Mouse (Mus musculus) megakaryocyte, embryonic 14.5 days (primary cell): ENCODE measurements around the gene Col23a1.

ENCODE experiments used
- FLI1 ChIP-seq: IDR thresholded peaks from 2 replicates; pipeline ENCODE4 v1.6.1; 2012; ENCODE audit warnings: low read length, inconsistent platforms, mixed read lengths
- GATA1 ChIP-seq: IDR thresholded peaks from 3 replicates; pipeline ENCODE4 v1.6.1; 2012; ENCODE audit warnings: mixed read lengths, low read length, inconsistent platforms, borderline replicate concordance

DNA sequence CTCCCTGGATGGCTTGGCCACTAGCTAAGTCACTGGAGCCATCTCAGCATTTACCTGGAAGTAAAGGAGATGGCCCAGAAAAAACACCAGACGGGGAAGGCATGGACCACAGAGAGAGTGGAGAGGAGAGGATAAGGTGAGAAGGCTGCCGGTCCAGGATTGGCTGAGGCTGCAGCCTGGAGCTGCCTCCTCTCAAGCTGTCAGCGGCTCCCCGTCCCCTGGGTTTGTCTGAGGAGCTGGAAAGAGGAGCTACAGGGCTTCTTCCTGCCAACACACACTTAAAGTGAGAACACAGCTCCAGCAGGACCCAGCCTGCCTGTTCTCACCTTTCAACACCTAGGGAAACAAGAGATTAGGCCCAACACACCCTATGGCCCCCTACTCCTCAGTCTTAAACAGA is 168.9 kb downstream of the Col23a1 start:
- TF ChIP-seq GATA1 = no peak
- no peak for TF ChIP-seq FLI1
